Mouse (Mus musculus): ENCODE measurements around the gene Vsig2. TPM values are rescaled to one million over a fixed set of nuclear protein-coding genes. Genes with fewer than 3 reads are reported as not detected.

Vsig2 gene
- 1 to 10 TPM; 2.3 to 3.0 TPM for total RNA-seq (2021)
- long read RNA-seq = 0 reads

DNA sequence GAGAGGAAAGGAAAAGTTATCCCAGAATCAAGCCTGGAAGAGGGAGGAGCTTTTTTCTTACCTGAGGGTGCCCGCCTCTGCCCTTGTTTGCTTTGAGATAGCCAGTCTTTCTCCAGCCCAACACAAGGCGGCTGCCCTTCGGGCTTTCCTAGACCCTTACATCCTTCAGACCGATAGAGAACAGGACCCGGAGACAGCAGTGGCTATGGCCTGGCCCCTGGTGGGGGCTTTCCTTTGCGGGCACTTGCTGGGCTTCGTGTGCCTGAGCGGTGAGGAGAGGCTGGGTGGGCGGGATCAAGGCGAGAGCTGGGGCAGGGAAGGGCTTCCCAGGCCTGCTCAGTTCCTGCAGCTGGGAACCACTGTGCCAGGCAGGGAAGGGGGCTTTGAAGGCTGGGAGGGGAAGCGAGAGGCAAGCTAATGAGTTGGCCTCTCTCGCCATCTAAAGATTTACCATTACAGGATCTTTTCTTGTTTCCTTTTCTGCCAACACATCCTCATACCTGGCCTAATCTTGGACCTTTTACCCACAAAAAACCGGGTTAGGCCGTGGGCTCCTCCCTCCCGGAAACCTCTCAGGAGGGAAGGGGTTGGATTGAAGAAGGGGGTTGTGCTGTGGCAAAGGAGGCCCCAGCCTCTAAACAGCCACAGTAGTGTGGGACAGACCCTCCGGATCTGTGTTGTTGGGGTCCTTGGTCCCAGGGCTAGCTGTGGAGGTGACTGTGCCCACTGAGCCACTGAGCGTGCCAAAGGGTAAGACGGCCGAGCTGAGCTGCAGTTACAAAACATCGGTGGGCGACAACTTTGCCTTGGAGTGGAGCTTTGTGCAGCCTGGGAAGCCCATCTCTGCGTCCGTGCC, at the start of gene Vsig2:
Gene Vsig2, plus strand, starts transcription at position 86 of the 856 bp plus-strand sequence.
- no peak for DNase-seq (ENCODE audit: low spot score in 2 of 2)

DNA sequence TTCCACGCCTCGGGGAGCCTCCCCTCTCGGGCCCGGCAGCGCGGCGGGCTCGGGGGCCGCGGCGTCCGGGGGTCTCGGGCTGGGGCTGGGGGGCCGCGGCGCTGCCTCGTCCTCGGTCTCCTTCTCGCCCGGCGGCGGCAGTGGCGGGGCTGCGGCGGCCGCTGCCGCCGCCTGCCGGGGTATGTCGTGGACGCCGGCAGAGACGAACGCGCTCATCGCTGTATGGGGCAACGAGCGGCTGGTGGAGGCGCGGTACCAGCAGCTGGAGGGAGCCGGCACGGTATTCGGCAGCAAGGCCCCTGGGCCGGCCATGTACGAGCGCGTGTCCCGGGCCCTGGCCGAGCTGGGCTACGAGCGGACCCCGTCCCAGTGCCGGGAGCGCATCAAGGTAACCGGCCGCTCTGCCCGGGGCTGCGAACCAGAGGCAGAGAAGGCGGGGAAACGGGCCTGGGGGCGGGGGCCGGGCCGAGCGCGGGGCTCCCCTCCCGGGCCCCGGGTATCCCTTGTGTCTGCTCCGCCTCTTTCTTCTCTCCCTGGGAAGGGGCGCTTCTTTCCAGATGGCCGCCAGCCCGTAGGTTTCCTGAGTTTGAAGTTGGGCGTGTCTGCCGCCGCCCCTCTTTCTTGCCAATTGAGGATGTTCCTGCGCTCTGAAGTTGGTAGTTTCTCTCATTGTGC, 49.5 kb upstream of the Vsig2 start:
- DNase-seq (ENCODE audit: low spot score in 2 of 2) = peak in 1 of 2 experiments; percentile 23

DNA sequence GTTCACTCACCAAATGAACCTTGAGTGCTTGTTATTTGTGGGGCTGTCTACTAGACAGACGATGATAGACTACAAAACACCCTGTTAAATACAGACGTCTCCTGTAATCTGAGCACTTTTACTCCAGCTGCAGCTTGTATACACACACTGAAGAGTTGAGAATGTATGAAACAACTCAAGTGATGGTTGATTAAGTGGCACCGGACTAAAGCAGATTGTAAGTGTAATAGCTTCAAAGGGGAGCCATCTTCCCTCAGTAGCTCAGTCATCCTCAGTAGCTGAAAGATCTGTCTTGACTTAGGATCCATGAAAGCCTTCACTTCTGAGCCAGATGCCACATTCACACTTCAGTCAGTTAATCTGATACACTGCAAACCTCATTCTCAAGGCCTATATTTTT, 43.3 kb upstream of the Vsig2 start:
- DNase-seq (ENCODE audit: low spot score in 2 of 2) = no peak

DNA sequence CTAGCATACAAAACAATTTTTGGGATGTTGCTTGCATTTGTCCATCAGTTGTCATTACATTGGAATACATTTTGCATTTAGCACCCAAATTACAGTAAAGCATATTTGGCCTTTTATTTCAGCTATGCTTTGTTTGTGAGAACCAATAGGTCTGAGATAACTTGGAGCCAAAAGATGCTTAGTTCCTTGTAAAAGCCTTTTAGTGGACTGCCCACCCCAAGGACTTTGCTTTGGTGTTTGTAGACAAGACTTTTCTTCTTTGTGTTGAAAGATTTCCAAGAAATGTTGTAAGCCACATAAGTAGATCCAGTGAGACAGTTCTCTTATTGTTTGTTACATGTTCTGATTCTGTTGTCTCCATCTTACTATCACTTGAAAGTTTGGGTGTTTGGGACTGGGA, 42.7 kb upstream of the Vsig2 start:
- DNase-seq (ENCODE audit: low spot score in 2 of 2) = no peak

DNA sequence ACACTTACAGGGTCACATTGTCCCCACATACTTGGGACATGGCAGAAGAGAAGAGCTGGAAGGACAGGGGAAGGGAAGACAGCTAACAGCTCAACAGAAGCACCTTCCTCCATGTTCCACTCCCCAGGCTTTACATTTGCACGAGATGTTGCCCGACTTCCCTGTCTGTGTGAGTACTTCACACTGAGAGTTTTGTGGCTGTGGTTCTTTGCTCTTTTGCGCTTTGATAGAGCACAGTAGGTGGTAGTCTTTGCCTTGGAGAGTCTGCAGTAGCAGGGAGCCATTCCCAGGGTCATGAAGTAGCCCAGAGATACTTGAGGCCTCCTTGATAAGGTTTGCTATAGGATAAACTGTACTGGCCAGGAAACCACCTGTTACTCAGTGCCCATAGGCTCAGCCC, 38.9 kb upstream of the Vsig2 start:
- DNase-seq (ENCODE audit: low spot score in 2 of 2) = no peak

DNA sequence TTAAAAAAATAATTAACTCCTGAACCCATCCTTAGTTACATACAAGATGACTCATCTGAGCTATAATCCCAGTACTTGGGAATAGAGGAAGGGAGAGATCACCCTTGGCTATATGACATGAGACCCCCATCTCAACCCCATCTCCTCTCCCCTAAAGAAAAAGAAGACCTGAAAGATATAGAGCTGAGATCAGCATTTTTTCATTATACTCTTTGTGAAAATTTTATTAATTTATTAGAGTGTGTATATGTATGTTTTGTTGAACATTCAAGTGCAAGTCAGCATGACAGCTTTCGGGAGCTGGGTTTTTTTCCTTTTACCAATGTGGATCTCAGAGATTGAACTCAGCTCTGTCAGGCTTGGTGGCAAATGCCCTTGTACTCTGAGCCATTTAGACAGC, 37.9 kb upstream of the Vsig2 start:
- DNase-seq (ENCODE audit: low spot score in 2 of 2) = no peak

DNA sequence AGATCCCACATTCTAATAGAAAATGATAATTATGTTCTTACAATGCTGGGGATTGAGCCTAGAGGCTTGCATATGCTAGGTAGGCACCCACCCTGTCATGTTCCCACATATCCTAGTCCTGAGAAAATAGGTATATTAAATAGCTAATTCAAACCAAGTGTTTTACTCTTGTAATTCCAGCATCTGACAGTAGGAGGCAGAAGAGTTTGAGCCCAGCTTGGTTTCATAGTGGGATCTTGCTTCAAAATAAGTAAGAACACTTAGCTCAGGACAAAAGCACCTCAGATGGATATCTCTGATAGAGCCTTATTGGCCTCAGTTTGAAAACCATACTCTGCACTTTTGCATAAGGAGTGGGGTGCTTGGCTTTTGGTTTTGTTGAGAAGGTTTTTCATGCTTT, 34.7 kb upstream of the Vsig2 start:
- DNase-seq (ENCODE audit: low spot score in 2 of 2) = no peak

DNA sequence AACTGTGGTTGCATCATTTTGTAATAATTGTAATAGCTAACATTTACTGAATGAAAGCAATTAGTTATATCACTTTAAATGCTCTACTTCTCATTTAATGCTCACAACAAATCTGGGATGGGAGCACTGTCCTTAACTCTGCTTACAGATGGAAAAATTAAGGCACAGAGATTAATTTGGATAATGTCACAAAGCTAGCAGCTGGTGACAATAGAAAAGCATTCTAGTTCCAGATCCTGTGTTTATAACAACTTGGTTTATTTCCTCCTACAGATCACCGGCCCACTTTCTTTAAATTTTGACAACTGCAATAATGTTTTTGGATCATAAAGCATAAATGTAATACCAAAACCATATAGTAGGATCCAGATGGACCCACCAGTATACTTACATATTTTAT, 33.0 kb upstream of the Vsig2 start:
- peak in 1 of 2 experiments; percentile 54 for DNase-seq (ENCODE audit: low spot score in 2 of 2)

DNA sequence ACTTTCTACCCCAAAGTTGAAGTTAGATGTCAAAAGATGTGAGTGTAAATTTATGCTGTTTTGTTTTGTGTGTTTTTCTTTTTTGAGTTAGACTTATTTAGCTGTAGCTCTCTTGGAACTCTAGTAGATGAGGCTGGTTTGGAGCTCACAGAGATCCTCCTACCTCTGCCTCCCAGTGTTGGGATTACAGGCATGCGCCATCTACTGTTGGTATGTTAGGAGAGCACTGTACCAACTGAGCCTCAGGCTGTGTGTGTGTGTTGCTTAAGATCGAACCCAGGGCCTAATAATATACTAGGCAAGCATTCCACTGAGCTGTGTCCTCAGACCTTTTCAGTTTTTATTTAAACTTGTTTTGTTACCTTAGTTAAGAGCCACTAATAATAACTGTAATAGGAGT, 27.0 kb upstream of the Vsig2 start:
- DNase-seq (ENCODE audit: low spot score in 2 of 2) = no peak

DNA sequence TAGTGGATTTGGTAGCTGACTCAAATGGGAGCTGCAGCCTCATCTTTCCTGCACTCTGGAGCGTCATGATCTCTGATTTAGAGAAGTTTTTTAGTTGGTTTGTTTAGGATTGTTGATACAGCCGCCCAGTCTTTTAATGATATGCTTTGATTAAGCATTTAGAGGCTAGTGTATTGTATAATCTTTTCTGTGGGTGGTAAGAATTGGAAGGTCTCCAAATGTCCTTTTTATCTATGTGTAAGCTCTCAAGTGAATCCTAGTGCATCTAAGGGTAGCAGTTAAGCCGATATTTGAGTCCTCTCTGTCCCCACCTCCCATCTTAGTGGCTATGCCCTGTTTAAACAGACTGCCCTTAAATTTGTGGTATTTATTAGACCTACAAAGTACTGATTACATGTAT, 24.6 kb upstream of the Vsig2 start:
- DNase-seq (ENCODE audit: low spot score in 2 of 2) = no peak

DNA sequence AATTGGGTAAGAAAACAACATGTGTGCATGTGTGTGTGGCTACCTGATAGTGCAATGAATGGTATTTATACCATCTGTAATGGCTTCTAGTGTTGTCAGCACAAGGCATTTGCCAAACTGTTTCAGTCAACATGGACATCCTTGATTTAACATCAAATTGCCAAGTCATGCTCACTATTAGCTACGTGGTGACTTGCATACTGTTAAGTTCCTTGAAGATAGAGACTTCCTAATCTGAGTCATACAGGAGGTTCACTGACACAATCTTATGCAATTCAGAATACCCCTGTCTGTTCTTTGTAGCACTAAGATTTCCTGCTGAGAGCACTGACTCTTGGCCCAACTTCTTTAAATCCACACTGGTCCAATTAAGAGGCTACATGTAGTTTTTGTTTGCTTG, 21.6 kb upstream of the Vsig2 start:
- no peak for DNase-seq (ENCODE audit: low spot score in 2 of 2)

DNA sequence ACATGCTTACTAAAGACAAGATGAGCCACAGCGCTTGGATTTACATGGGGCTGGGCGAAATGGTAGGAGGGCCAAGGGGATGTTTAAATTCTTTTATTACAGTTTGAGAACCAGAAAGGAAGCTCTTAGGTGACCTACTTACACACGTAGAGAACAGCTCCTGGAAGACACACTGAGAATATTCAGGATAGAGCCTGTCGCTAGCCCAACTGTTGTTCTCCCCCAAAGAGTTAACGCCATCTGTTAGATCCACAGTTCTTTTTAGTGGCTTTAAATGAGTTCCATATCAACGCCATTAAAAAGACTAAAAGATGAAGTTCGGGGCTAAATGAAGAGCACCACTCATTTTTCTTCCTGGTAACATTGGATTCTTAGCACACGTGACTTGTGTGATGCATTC, 20.1 kb upstream of the Vsig2 start:
- peak in 1 of 2 experiments; percentile 60 for DNase-seq (ENCODE audit: low spot score in 2 of 2)

DNA sequence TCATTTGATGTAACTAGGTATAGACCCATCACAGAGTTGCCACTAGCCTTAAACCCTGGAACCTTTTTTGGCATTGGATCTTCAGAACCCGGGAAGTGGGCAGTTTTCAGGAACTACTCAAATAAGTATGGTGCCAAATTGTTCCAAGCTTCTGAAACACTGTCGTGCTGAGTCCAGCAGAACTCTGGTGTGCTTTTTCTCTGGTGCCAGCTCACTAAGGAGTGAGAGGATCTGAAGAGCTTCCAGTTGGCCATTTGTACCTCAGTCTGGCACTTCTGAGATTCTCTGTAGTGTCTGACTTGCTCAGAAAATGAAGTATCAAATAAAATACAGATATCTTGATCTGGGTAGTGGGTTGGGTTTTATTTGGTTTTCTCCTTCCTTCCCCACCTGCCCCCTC, 19.1 kb upstream of the Vsig2 start:
- DNase-seq (ENCODE audit: low spot score in 2 of 2) = no peak

DNA sequence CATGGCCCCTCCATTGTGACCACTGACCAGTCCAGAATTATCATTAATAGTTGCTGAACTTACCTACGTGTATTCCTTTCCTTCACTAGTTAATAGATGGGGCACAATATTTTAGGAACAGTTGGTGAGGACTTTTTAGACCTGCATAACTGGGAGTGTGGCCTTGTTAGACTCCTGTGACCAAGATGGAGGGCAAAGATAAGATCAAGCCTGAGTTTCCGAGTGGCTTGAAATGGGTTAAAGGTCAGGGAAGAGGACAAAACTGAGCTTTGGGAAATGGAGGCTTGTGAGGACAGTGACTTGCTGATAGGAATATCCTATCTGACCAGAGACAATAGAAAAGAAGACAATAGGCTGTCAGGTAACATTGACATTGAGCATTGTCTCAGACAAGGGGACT, 13.6 kb upstream of the Vsig2 start:
- DNase-seq (ENCODE audit: low spot score in 2 of 2) = no peak

DNA sequence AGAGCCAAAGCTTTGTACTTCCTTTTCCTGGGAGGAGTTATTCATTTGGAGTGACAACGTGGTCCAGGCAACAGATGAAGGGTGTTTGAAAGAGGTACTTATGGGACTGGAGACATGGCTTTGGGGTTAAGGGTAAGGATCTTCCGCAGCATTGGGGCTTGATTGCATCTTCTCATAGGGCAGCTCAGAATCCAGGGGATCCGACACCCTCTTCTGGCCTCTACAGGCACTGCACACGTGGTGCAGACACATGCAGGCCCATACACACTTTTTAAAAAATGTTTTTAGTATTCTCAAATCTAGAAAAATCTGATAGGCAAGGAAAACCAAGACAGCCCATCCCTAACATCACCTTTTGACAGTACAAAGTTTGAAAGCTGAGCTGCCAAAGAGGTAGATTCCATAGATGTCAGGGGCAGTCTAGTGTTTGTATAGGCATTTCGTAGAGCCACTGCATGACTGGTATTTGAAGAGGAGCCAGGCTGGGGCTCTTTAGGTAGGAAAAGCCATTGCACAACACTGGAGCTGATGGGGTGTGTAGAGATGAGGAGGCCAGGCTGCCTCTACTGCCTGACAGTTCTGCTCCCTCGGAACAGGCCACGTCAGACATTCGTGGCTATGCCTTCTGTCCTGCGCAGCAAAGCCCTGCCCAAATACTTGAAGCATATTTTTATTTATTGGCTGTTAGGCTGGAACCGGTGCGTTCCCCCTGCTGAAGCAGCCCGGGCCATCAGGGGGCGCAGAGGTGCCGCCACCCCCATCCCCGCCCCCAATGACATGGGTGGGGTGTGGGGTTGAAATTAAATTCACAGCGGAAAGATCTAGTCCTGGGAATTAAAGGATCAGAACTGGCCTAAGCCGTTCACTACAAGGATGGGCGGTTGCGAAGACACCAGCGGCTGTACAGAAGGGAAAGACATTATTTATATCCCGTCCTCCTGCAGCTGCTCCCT, 12.3 kb upstream of the Vsig2 start:
- DNase-seq (ENCODE audit: low spot score in 2 of 2) = no peak

DNA sequence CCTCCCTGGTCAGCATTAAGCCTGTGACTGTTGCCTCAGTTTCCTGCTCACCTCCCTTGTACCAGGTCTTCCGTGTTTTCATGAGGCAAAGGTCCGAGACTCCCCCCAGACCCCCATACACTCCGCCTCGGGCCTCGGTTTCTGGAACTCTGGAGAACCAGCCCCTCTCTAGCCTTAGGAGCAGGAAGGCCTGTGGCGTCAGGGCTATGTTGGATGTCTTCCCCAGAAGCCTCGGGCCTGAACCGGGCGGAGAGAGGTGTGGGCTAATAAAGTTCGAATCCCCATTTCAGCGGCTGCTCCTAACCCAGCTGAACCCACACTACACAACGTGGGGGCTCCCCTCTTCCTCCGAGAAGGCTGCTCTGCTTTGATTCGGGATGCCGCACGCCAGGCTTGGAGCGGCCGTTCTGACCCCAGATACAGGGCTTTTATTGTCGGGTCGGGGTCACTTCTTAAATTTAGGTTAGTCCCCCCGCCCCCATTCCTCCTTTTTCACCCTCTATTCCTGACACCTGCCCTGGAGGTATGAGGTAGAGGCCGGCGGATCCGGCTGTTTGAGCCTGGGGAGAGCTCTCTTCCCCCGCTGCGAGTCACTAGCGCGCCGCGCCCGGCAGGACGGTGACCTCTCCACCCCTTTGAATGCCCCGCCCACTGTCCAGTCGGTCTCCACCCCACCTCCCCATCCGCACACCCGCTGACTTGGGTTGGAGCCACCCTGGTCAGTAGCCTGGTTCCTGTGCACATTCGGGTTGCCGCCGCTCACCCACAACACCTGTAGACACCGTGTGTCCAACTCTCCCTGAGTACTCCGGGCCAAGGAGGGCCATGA, 11.4 kb upstream of the Vsig2 start, which contains the start of gene Esam:
Gene Esam, plus strand, starts transcription at position 683 of the 829 bp plus-strand sequence.
- no peak for DNase-seq (ENCODE audit: low spot score in 2 of 2)

DNA sequence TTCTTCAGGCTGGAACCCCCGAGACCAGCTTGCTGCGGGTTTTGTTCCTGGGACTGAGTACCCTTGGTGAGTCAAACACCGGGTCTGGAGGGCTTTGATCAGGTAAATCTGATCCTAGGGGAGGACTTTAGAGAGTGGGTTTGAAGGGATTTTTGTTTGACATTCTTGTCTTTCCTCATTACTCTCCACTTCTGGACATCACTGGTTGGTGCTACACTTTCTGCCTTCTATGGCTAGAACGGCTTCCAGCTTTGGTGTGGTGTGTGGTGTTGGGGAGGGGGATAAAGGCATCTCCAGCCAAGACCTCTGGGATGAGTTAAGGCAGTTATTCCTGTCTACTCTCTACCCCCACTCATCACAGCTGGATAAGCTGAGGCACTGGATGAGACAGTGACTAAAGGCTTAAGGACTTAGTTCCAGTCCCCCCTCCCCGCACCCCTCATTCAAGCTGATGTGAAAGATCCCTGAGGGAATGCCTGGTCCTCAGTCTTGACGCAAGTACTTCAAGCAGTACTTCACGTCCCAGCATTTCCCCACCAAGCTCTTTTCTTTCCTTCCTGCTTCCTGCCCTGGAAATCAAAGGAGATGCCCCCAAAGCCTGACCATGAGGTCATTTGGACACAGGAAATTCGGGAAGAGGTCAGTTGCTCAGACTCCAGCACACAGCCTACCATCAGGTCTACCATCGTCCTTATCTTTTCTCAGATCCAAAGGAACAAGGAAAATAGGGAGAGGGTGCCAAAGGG, 10.7 kb upstream of the Vsig2 start:
- no peak for DNase-seq (ENCODE audit: low spot score in 2 of 2)

DNA sequence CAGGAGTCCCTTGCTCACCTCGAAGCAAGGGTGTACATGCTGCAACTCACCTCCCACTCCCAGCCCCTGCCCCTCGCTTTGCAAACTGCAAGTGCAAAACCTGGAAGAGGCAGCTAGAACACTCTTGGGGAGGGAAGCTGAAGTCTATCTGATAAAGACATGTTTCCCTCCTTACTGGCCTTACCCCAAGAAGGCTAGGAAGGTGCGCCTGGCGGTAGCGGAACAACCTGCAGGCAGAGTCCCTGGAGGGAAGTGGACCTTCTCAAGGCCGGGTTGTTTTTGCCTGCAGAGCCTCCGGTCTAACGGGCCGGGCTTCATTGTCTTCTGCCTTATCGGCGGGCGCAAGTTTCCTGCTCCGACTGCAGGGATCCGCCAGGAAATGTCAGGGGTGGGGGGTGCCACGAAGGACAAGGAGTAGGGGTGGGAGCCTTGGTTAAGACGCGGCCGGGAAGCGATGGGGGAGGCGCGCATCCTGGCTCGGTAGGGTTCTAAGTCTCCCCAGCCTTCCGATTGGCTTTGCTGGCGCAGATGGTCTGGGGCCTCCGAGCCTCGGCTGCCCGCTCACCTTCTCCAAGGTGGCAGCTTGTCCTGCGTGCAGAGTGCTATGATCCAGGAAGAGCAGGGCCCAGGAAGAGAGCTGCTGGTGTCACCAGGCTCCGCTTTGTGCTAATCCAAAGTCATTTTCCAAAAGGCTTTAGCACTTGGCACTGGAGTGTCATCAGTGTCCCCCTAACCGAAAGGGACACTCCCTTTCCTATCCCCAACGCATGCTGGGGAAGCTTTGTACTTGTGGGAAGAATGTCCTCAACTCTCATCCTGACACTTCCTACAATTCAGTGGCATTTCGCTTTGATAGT, 8.8 kb upstream of the Vsig2 start:
- no peak for DNase-seq (ENCODE audit: low spot score in 2 of 2)

Measured in layer of hippocampus, adult 18-20 months (tissue).